Mouse (Mus musculus): ENCODE results near the gene Tspan31. TPM values are rescaled to one million over a fixed set of nuclear protein-coding genes. Genes with fewer than 3 reads are reported as not detected.

The Tspan31 gene
- 36.7 and 44.5 TPM in 2 replicates for polyA plus RNA-seq (2014; fragmentation: Nextera tagmentation; extraction: Ambion mirVana)

DNA sequence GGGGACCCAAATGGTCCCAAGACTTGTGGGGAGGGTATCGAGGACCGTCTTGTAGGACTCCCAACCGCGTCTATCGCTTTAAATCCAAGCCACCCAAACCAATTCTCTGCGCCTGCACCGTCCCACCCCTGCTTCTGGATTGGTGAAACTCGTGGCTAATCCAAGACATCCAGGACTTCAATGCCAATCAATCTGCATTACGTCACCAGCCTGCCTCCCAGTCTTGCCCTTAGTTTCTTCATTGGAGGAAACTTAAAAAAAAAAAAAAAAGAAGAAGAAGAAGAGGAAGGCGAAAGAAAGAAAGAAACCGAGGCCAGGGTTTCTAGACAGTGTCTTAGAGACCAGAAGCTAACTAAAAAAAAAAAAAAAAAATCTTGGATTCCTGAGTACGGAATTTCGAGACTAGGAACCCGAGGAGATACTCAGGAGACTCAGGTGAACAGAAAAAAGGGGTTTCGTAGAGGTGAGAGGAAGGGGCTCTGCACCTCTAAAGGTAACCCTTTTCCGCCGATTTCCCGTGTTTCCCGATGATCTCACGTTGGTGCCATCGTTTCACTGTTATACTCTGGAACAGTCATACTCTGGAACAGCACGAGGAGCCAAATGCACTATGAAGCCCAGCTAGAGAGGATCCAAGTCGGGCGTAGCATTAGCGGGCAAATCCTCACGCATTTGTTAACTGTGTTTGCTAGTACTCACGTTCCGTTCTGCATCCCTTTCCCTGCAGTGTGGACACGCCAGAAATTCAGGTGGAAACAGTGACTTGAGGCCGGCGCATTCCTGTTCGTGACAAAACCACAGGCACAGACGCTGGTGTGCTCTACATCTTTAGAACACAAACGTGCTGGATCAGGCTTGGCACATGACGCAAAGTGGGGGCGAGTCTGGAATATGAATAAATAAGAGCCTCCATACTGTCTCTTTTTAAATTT, at the start of gene Tspan31:
Tspan31 (minus strand) TSS at position 75 of the 932 bp plus-strand sequence.
- ATAC-seq (peak; percentile 94), DNase-seq (ENCODE audit: low spot score) (peak; percentile 99)
- 2% methylated on average over 36 of the region's 36 CpGs for WGBS
- peak within 1 kb of the TSS; percentile 85 for H3K27ac ChIP-seq (ENCODE audit: low read depth, low read length)
- H3K27me3 ChIP-seq (replicated peaks; ENCODE audit: control insufficient read depth, insufficient read depth, low read length), result no peaks in the 10 kb centered on the region
- H3K9me3 ChIP-seq (replicated peaks; ENCODE audit: control insufficient read depth, low read length), result no peaks in the 10 kb centered on the region
- H3K9ac ChIP-seq (ENCODE audit: low read length), result peak within 1 kb of the TSS; percentile 70
- peaks cover 16% of the 10 kb centered on the region for H3K4me1 ChIP-seq (ENCODE audit: control insufficient read depth, insufficient read depth, low read length)
- peak within 1 kb of the TSS; percentile 59 for H3K4me3 ChIP-seq (ENCODE audit: low read depth, low read length)
- H3K4me2 ChIP-seq (ENCODE audit: low read length), result peak within 1 kb of the TSS; percentile 80
- peaks cover 33% of the 10 kb centered on the region for H3K36me3 ChIP-seq (ENCODE audit: control insufficient read depth, insufficient read depth, low read length)

DNA sequence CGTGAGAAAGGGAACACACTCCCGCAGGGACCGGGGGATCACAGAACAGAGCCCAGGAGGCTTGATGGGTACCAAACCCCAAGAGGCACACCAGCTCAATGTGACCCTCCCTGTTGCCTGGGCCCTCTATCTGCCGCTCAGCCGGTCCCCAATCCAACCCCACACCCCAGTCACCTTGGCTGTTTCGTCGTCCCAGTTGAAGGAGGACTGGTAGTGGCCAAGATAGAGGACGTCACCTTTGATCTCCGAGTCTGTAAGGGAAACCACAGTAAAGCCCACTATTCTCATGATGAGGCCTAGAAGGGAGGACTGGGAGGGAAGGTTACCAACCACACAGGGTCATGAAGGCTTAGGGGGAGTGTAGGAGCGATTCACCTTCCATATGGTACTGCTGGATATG, 49.2 kb upstream of the Tspan31 start:
- no peak for ATAC-seq
- H3K27ac ChIP-seq (ENCODE audit: low read depth, low read length), result no peak overlapping the region
- H3K4me2 ChIP-seq (ENCODE audit: low read length), result no peak overlapping the region
- no peak overlapping the region for H3K9ac ChIP-seq (ENCODE audit: low read length)
- no peaks in the 10 kb centered on the region for H3K27me3 ChIP-seq (replicated peaks; ENCODE audit: control insufficient read depth, insufficient read depth, low read length)
- peaks cover 44% of the 10 kb centered on the region for H3K36me3 ChIP-seq (ENCODE audit: control insufficient read depth, insufficient read depth, low read length)
- H3K4me1 ChIP-seq (ENCODE audit: control insufficient read depth, insufficient read depth, low read length), result peaks cover 15% of the 10 kb centered on the region
- no peaks in the 10 kb centered on the region for H3K9me3 ChIP-seq (replicated peaks; ENCODE audit: control insufficient read depth, low read length)
- DNase-seq (ENCODE audit: low spot score), result no peak
- H3K4me3 ChIP-seq (ENCODE audit: low read depth, low read length), result no peak overlapping the region
- WGBS, result 95% methylated on average over 10 of the region's 10 CpGs

DNA sequence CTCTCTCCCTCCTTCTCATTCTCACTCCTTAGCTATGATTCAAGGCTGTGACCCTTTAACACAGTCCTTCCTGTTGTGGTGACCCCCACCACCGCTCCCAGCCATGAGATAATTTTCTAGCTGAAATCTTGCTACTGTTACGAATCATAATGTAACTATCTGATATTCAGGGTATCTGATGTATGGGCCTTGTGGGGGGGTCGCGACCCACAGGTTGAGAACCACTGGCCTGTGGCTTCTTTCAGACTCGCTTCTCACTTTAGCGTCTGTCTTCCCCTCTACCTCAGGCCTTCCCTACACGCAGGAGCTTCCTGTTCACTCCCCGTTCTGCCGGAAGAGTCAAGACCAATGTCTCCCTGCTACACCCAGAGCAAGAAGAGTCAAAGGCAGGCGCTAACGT, 48.4 kb upstream of the Tspan31 start:
- Histone ChIP-seq H3K36me3 (ENCODE audit: control insufficient read depth, insufficient read depth, low read length) (peaks cover 44% of the 10 kb centered on the region), H3K4me2 (ENCODE audit: low read length) (no peak overlapping the region), H3K4me1 (ENCODE audit: control insufficient read depth, insufficient read depth, low read length) (peaks cover 15% of the 10 kb centered on the region), H3K9ac (ENCODE audit: low read length) (no peak overlapping the region), H3K9me3 (replicated peaks; ENCODE audit: control insufficient read depth, low read length) (no peaks in the 10 kb centered on the region), H3K4me3 (ENCODE audit: low read depth, low read length) (no peak overlapping the region), H3K27ac (ENCODE audit: low read depth, low read length) (no peak overlapping the region), H3K27me3 (replicated peaks; ENCODE audit: control insufficient read depth, insufficient read depth, low read length) (no peaks in the 10 kb centered on the region)
- no peak for DNase-seq (ENCODE audit: low spot score)
- 95% methylated on average over 11 of the region's 11 CpGs for WGBS
- no peak for ATAC-seq

DNA sequence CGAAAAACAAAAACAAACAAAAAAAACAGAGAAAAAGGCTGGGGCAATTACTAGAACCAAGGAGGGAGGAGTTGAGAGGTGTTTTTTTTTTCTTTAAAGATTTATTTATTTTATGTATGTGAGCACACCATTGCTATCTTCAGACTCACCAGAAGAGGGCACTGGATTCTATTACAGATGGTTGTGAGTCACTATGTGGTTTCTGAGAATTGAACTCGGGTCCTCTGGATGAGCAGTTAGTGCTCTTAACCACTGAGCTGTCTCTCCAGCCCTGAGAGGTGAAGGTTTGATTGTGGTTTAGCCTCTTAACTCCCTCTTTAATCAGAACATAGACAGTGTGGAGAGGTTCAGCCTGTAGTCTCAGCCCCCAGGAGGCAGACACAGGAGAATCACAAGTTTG, 45.0 kb upstream of the Tspan31 start:
- no peaks in the 10 kb centered on the region for H3K4me1 ChIP-seq (ENCODE audit: control insufficient read depth, insufficient read depth, low read length)
- no peak for ATAC-seq
- H3K9ac ChIP-seq (ENCODE audit: low read length), result no peak overlapping the region
- no peak overlapping the region for H3K27ac ChIP-seq (ENCODE audit: low read depth, low read length)
- peak; percentile 46 for DNase-seq (ENCODE audit: low spot score)
- H3K4me3 ChIP-seq (ENCODE audit: low read depth, low read length), result no peak overlapping the region
- no peaks in the 10 kb centered on the region for H3K27me3 ChIP-seq (replicated peaks; ENCODE audit: control insufficient read depth, insufficient read depth, low read length)
- WGBS, result 84% methylated on average over 2 of the region's 2 CpGs
- H3K4me2 ChIP-seq (ENCODE audit: low read length), result no peak overlapping the region
- H3K9me3 ChIP-seq (replicated peaks; ENCODE audit: control insufficient read depth, low read length), result no peaks in the 10 kb centered on the region
- H3K36me3 ChIP-seq (ENCODE audit: control insufficient read depth, insufficient read depth, low read length), result peaks cover 51% of the 10 kb centered on the region

DNA sequence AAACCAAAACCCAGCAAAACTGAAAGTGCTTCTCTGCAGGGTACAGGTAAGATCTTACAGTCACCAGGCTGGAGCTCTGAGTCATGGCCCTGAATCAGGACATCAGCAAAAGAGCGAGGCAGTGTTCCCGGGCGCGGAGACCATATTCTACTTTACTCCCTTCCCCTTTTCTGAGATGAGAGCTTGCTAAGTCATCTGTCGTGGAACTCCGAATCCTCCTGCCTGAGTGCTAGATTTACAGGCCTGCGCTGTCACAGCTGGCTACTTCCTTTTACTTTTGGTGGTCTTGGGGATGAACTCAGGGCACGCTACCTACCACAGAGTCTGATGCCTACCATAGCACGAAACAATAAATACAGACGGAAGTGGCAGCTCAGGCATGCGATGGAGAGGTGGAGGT, 44.3 kb upstream of the Tspan31 start:
- no peak for ATAC-seq
- no peaks in the 10 kb centered on the region for H3K9me3 ChIP-seq (replicated peaks; ENCODE audit: control insufficient read depth, low read length)
- no peak for DNase-seq (ENCODE audit: low spot score)
- H3K4me3 ChIP-seq (ENCODE audit: low read depth, low read length), result no peak overlapping the region
- H3K4me1 ChIP-seq (ENCODE audit: control insufficient read depth, insufficient read depth, low read length), result no peaks in the 10 kb centered on the region
- peaks cover 49% of the 10 kb centered on the region for H3K36me3 ChIP-seq (ENCODE audit: control insufficient read depth, insufficient read depth, low read length)
- H3K9ac ChIP-seq (ENCODE audit: low read length), result no peak overlapping the region
- no peak overlapping the region for H3K4me2 ChIP-seq (ENCODE audit: low read length)
- H3K27me3 ChIP-seq (replicated peaks; ENCODE audit: control insufficient read depth, insufficient read depth, low read length), result no peaks in the 10 kb centered on the region
- H3K27ac ChIP-seq (ENCODE audit: low read depth, low read length), result no peak overlapping the region
- 95% methylated on average over 11 of the region's 11 CpGs for WGBS

DNA sequence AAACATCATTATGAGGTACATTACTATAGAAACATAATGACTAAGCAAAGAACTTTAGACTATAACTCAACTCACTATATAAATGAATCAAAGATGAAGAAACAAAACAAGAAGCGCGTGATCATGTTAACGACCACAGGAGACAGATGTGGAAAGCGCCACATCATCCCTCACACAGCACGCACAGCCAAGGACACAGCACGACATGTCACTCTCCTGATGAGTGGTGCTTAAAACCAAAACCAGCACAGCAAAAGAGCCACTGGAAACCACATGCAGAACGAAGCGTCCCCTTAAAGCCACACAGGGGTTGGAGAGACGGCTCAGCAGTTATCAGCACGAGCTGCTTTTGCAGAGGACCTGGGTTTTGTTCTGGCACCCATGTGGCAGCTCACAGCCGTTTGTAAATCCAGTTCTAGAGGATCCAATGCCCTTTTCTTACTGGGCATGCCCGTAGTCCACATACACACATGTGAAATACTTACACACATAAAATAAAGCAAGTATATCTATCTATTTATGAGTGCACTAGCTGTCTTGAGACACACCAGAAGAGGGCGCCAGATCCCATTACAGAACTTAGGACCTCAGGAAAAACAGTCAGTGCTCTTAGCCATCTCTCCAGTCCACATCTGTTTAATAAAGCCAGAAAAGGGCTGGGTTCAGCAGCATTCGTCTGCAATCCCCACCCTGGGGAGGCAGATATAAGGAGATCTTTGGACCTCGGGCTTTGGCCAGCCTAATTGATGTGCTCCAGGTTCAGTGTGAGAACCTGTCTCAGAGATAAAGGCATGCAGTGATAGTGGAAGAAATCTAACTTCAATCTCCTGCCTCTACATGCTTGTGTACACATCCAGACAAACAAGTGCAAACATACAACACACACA, 41.2 kb upstream of the Tspan31 start:
- Histone ChIP-seq H3K9me3 (replicated peaks; ENCODE audit: control insufficient read depth, low read length) (no peaks in the 10 kb centered on the region), H3K4me2 (ENCODE audit: low read length) (no peak overlapping the region), H3K27ac (ENCODE audit: low read depth, low read length) (no peak overlapping the region), H3K9ac (ENCODE audit: low read length) (no peak overlapping the region), H3K4me1 (ENCODE audit: control insufficient read depth, insufficient read depth, low read length) (no peaks in the 10 kb centered on the region), H3K27me3 (replicated peaks; ENCODE audit: control insufficient read depth, insufficient read depth, low read length) (no peaks in the 10 kb centered on the region), H3K36me3 (ENCODE audit: control insufficient read depth, insufficient read depth, low read length) (peaks cover 30% of the 10 kb centered on the region), H3K4me3 (ENCODE audit: low read depth, low read length) (no peak overlapping the region)
- WGBS, result 88% methylated on average over 15 of the region's 15 CpGs
- DNase-seq (ENCODE audit: low spot score) (no peak), ATAC-seq (no peak)

DNA sequence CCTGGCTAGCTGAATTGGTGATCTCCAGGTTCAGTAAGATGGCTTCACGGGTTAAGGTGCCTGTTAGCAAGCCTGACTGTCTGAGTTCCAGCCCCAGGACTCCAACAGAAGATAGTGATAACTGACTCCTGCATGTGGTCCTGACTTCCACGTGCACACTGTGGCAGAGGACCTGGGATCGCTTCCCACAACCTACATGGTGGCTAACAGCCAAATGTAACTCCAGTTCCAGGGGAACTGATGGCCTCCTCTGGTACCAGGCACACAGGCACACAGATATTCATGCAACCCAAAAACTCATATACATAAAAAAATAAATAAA, 38.2 kb upstream of the Tspan31 start:
- H3K9me3 ChIP-seq (replicated peaks; ENCODE audit: control insufficient read depth, low read length), result no peaks in the 10 kb centered on the region
- peaks cover 29% of the 10 kb centered on the region for H3K36me3 ChIP-seq (ENCODE audit: control insufficient read depth, insufficient read depth, low read length)
- H3K27ac ChIP-seq (ENCODE audit: low read depth, low read length), result no peak overlapping the region
- no peaks in the 10 kb centered on the region for H3K27me3 ChIP-seq (replicated peaks; ENCODE audit: control insufficient read depth, insufficient read depth, low read length)
- H3K4me2 ChIP-seq (ENCODE audit: low read length), result no peak overlapping the region
- no peak overlapping the region for H3K4me3 ChIP-seq (ENCODE audit: low read depth, low read length)
- H3K4me1 ChIP-seq (ENCODE audit: control insufficient read depth, insufficient read depth, low read length), result no peaks in the 10 kb centered on the region
- WGBS, result 83% methylated on average over 3 of the region's 3 CpGs
- ATAC-seq (no peak), DNase-seq (ENCODE audit: low spot score) (no peak)
- H3K9ac ChIP-seq (ENCODE audit: low read length), result no peak overlapping the region

DNA sequence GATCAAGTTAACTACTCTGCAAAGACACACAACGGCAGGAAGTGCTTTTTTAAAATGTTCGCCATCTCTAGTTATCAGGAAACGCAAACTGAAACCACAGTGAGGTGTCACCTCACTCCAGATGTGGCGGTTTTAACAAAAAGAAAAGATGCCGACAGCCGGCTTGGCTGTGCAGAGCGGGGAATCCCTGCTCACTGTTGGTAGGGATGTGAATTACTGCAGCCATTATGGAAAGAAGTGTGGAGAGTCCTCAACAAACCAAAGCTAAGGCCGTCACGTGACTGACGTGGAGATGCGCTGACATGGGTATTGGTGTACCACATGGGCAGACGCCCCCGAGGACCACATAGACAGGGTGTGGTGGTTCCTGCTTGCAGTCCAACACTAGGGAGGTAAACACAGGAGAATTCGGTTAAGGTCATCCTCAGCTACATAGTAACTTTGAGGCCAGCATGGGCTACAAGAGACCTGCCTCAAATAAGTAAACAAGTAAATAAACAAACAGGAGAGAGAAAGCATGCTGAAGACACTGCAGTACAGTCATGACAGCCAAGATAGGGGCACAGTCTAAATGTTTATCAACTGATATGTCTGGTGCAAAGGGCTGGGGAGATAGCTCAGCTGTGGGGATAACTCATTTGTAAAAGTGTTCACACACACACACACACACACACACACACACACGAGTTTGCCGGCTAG, 37.6 kb upstream of the Tspan31 start:
- Histone ChIP-seq H3K27ac (ENCODE audit: low read depth, low read length) (no peak overlapping the region), H3K4me2 (ENCODE audit: low read length) (no peak overlapping the region), H3K9me3 (replicated peaks; ENCODE audit: control insufficient read depth, low read length) (no peaks in the 10 kb centered on the region), H3K36me3 (ENCODE audit: control insufficient read depth, insufficient read depth, low read length) (peaks cover 24% of the 10 kb centered on the region), H3K27me3 (replicated peaks; ENCODE audit: control insufficient read depth, insufficient read depth, low read length) (no peaks in the 10 kb centered on the region), H3K9ac (ENCODE audit: low read length) (no peak overlapping the region), H3K4me3 (ENCODE audit: low read depth, low read length) (no peak overlapping the region), H3K4me1 (ENCODE audit: control insufficient read depth, insufficient read depth, low read length) (no peaks in the 10 kb centered on the region)
- 91% methylated on average over 16 of the region's 16 CpGs for WGBS
- ATAC-seq (no peak), DNase-seq (ENCODE audit: low spot score) (no peak)
